Mouse (Mus musculus) neural tube, embryonic 10.5 days (tissue): Measurements from ENCODE around the gene Ntm.
A peak's percentile ranks its signal among the peaks of the same experiment; 100 is the strongest.

ENCODE experiments used
- DNase-seq: peaks from one replicate; pipeline ENCODE4 v3.0.0-alpha.2; 2017; ENCODE audit warnings: low spot score; ENCODE audit errors: extremely low spot score

The Ntm gene

GRCm38 (mm10) chr9:29594537-29595294 is 368.2 kb downstream of the Ntm start:
- no peak for DNase-seq

- DNase-seq: no peak
These were observed 375.6 kb downstream of the Ntm start for GRCm38 (mm10) chr9:29587376-29587775.

DNA sequence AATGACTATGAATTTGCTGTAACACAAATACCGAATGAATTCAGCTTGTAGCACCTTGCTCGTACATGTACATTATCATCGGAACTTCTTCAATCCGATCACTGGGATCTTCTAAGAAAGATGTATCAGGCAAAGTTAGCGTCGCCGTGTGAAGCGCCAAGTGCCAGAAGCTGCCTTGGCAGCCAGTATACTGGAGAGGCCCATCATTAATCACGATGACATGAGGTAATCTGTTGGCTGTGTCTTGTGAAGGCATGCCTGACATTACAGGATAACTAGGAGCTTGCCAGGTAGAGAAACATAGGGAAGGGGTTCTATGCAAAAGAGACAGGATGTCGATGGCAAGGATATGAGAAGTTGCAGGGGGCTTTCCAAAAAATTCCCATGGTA is 376.6 kb downstream of the Ntm start:
- DNase-seq: no peak

DNA sequence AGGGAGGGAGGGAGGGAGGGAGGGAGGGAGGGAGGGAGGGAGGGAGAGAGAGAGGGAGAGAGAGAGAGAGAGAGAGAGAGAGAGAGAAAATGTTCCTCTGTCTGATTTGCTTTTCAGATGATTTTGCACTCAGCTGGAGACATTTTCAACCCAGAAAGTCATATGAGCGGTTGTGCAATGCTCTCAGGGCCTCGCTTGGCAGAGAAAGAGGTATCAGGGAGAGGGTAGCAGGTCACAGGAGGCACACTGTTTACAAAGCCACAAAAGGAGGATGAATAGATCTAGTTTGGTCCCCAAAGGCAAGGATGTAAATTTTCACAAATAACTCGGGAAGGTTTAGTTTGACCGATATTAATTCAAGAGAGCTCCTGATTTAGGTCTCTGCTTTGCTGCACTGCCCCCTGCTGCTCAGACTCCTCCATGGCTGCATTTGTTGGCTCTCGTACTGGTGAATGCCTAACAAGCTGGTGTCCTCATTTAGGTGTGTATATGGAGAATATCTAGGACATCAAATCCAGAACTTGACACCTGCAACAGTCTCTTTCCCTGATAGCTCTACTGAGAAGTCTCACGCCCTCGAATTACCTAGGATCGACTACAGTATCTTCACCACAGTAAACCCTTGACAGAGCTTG is 377.1 kb downstream of the Ntm start:
- DNase-seq: peak; percentile 62

- DNase-seq: no peak
These were observed 384.7 kb downstream of the Ntm start for GRCm38 (mm10) chr9:29578226-29578625.

DNA sequence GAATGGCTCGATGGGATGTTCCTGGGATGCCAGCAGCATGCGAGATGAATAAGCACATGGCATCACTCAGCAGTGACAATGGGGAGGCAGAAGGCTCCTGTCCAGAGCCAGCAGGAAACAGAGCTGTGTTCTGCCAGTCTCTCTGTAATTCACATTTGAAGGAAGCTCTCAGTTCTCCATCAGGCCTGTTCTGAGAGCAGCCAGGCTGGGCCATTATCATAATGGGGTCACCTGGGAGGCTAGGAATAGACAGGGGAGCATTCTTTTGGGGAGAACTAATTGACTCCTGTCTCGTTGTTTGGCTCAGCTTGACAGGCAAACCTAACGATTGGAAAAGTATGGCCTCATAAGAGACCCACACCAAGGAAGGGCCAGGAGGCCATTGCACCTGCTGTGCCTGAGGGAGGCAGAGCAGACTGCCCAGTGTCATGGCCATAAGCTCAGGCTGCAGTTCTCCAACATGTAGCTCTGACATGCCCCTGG is 386.8 kb downstream of the Ntm start:
- DNase-seq: no peak

GRCm38 (mm10) chr9:29574548-29574947 is 388.4 kb downstream of the Ntm start:
- DNase-seq: no peak

- DNase-seq: no peak
These were observed 394.4 kb downstream of the Ntm start for GRCm38 (mm10) chr9:29568571-29568970.

- no peak for DNase-seq
These were observed 400.4 kb downstream of the Ntm start for GRCm38 (mm10) chr9:29562419-29563071.

GRCm38 (mm10) chr9:29558915-29559314 is 404.0 kb downstream of the Ntm start:
- no peak for DNase-seq

- DNase-seq: no peak
These were observed 412.4 kb downstream of the Ntm start for GRCm38 (mm10) chr9:29550582-29550981.

GRCm38 (mm10) chr9:29550107-29550506 is 412.8 kb downstream of the Ntm start:
- no peak for DNase-seq

GRCm38 (mm10) chr9:29536415-29536814 is 426.5 kb downstream of the Ntm start:
- no peak for DNase-seq

GRCm38 (mm10) chr9:29534773-29535172 is 428.2 kb downstream of the Ntm start:
- DNase-seq: no peak

DNA sequence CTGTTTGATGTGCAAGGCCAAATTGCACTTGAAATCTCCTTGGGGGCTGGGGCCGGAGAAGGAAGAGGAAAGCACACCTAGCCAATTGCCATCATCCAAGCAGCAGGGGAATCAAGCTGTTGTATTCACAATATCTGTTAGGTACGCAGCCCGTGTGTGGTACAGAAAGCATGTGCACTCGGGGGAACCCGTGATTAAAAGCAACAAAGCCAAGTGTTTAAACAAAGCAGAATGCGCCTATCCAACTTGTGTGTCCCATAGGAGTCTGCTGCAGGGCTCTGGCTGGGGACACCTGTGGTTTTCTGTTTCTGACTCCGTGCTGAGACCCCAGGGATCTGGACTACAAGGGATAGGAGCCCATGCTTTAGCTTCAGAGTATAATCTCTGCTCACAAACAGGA is 428.6 kb downstream of the Ntm start:
- no peak for DNase-seq

DNA sequence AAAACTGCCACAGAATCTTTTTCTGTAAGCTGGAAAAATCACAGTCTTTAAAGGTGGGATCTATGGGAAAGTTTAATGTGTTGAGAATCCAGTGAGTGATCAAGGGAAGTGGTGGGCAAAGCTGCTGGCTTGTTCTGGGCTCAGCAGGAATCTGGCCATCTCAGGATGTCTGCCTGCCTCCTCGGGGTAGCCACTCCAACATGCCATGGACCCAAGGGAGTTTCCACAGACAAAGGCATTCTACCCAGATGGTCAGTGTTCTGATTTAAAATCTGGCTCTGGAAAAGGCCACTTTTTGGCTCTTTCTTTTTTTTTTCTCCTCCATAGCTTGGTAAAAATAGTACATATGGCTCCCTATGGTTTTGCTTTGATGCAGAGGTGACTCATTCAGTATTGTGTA is 429.4 kb downstream of the Ntm start:
- DNase-seq: no peak

GRCm38 (mm10) chr9:29531147-29531917 is 431.6 kb downstream of the Ntm start:
- no peak for DNase-seq

- DNase-seq: no peak
These were observed 438.8 kb downstream of the Ntm start for GRCm38 (mm10) chr9:29524109-29524508.

- no peak for DNase-seq
These were observed 439.7 kb downstream of the Ntm start for GRCm38 (mm10) chr9:29523221-29523620.

GRCm38 (mm10) chr9:29519181-29519580 is 443.8 kb downstream of the Ntm start:
- no peak for DNase-seq

GRCm38 (mm10) chr9:29516688-29517087 is 446.3 kb downstream of the Ntm start:
- no peak for DNase-seq
